Mouse (Mus musculus): Measurements from ENCODE around the gene Tmem74b. TPM values are rescaled to one million over a fixed set of nuclear protein-coding genes. Genes with fewer than 3 reads are reported as not detected.

Tmem74b gene
- total and polyA plus RNA-seq, 2 experiments: not detected

DNA sequence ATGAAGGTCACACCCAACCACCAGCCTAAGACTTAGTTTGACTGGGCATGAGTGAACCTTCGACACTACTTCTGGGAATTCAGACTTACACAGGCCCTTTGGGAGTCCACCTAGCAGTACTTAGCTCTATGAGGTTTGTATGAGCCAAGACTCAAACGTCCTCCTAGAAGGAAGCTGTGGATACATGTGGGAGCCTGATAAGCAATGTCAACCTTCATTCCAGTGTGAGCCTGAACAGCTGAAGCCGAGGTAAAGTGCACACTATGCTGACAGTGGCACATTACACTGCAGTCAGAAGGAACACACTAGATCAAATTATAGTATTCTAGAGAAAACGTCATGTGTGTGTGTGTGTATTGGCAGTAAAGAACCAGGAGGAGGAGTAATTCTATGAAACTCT is 36.7 kb downstream of the Tmem74b start:
- H3K4me1 ChIP-seq (ENCODE audit: control insufficient read depth, insufficient read depth, low read length): peaks cover 18% of the 10 kb centered on the region
- 65% methylated on average over 4 of the region's 4 CpGs for WGBS
- no peak overlapping the region for H3K4me3 ChIP-seq (ENCODE audit: insufficient read depth, low read depth, low read length)
- H3K79me2 ChIP-seq (ENCODE audit: control insufficient read depth, insufficient read depth, low read length): peaks cover 23% of the 10 kb centered on the region; the same call in 1 of the 2 replicates
- no peak overlapping the region for H3K9ac ChIP-seq (ENCODE audit: low read depth, low read length)
- DNase-seq (ENCODE audit: extremely low read depth, low read depth, low spot score): no peak
- peaks cover 17% of the 10 kb centered on the region for H3K36me3 ChIP-seq (ENCODE audit: control insufficient read depth, insufficient read depth, low read length)
- H3K27me3 ChIP-seq (ENCODE audit: control insufficient read depth, insufficient read depth, low read length): no peaks in the 10 kb centered on the region
- TF ChIP-seq CTCF (IDR thresholded peaks at IDR 0.05; ENCODE audit: low read depth, low read length) (no peak), POLR2A (IDR thresholded peaks at IDR 0.05; ENCODE audit: extremely low read depth, insufficient read depth, low read length) (no peak)
- H3K27ac ChIP-seq (replicated peaks; ENCODE audit: insufficient read depth, low read depth, low read length): no peak overlapping the region

DNA sequence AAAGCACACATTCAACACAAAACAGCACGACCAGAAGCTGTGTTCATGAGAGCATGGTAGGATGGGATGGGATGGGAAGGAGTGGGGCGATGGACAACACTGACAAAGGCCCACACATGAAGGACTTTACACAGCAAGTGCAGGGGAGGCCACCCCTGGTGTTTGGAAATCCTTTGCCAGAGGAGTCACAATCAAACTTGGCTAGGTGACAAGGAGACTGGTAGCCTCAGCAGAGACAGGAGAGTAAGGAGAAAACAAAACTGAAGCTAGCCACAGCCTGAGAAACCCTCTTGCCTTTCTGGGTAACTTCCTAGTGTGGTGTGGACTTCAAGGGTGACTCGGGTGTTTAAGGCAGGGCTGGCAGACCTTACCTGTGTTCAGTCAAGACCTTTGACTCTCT is 37.3 kb downstream of the Tmem74b start:
- H3K4me3 ChIP-seq (ENCODE audit: insufficient read depth, low read depth, low read length): peak overlapping the region; percentile 20; the same call in 1 of the 2 replicates
- DNase-seq (ENCODE audit: extremely low read depth, low read depth, low spot score): peak; percentile 48
- peak overlapping the region; percentile 71 for H3K27ac ChIP-seq (replicated peaks; ENCODE audit: insufficient read depth, low read depth, low read length)
- peak overlapping the region; percentile 21; the same call in 1 of the 2 replicates for H3K9ac ChIP-seq (ENCODE audit: low read depth, low read length)
- peaks cover 18% of the 10 kb centered on the region for H3K4me1 ChIP-seq (ENCODE audit: control insufficient read depth, insufficient read depth, low read length)
- peaks cover 23% of the 10 kb centered on the region; the same call in 1 of the 2 replicates for H3K79me2 ChIP-seq (ENCODE audit: control insufficient read depth, insufficient read depth, low read length)
- TF ChIP-seq CTCF (IDR thresholded peaks at IDR 0.05; ENCODE audit: low read depth, low read length) (no peak), POLR2A (IDR thresholded peaks at IDR 0.05; ENCODE audit: extremely low read depth, insufficient read depth, low read length) (no peak)
- H3K27me3 ChIP-seq (ENCODE audit: control insufficient read depth, insufficient read depth, low read length): no peaks in the 10 kb centered on the region
- peaks cover 11% of the 10 kb centered on the region for H3K36me3 ChIP-seq (ENCODE audit: control insufficient read depth, insufficient read depth, low read length)
- 51% methylated on average over 3 of the region's 3 CpGs for WGBS

DNA sequence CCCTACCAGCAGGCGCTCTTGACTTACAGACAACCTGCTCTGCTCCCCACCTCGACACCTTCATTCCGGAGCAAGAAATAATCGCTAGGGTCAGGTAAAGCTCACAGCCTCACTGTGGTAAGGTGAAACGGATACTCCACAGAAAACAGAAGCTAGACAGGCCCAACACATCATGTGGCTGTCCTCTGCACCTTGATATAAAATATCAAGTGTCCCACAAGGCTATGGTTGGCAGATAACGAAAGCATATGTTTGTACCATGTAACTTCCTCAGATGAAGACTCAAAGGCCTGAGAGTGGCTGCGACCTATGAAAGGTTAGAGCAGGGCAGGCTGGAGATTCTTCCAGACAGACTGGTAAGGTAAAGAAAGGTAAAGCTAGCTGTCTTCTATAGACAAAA is 37.7 kb downstream of the Tmem74b start:
- Histone ChIP-seq H3K27ac (replicated peaks; ENCODE audit: insufficient read depth, low read depth, low read length) (peak overlapping the region; percentile 71), H3K36me3 (ENCODE audit: control insufficient read depth, insufficient read depth, low read length) (peaks cover 10% of the 10 kb centered on the region; the same call in 1 of the 2 replicates), H3K79me2 (ENCODE audit: control insufficient read depth, insufficient read depth, low read length) (peaks cover 23% of the 10 kb centered on the region; the same call in 1 of the 2 replicates), H3K4me3 (ENCODE audit: insufficient read depth, low read depth, low read length) (peak overlapping the region; percentile 20; the same call in 1 of the 2 replicates), H3K4me1 (ENCODE audit: control insufficient read depth, insufficient read depth, low read length) (peaks cover 18% of the 10 kb centered on the region), H3K27me3 (ENCODE audit: control insufficient read depth, insufficient read depth, low read length) (no peaks in the 10 kb centered on the region), H3K9ac (ENCODE audit: low read depth, low read length) (peak overlapping the region; percentile 21)
- no peak for DNase-seq (ENCODE audit: extremely low read depth, low read depth, low spot score)
- TF ChIP-seq POLR2A (IDR thresholded peaks at IDR 0.05; ENCODE audit: extremely low read depth, insufficient read depth, low read length): no peak
- TF ChIP-seq CTCF (IDR thresholded peaks at IDR 0.05; ENCODE audit: low read depth, low read length): no peak
- WGBS: 62% methylated on average over 7 of the region's 7 CpGs

DNA sequence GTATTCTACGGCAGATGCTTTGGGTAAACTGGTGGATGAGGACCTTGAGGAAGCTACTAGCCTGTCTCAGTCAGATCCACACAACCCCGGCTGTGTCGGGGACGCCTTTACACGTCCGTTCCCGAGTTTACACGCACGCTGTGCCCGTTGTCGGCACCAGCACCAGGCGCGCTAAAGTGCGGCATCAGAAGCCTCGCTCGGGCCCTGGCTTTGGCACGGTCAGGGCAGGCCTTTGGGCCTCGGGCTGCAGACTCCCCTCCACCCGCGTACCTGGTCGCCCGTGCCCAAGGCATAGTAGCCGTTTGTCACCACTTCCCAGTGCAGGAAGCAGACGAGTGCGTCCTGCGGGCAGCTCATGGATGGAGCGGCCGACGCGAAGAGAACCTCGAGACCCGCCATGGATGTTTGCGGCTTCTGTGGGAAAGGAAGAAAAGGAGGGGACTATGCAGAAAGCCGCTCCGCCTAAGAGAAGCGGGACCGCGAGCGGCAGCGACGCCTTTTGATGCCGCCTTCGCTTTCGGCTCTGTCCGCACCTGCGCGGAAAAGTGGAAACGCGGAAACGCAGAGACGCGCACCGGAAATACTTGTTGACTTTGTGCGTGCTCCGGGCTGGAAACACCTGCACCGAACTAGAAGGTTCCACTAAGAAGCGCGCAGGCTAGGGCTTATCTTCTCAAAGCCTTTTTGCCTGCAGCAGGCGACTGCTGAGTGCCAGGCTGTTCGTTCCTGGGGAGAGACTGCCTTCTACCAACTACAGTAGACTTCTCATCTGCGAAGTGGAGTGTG is 39.1 kb downstream of the Tmem74b start:
- Histone ChIP-seq H3K36me3 (ENCODE audit: control insufficient read depth, insufficient read depth, low read length) (no peaks in the 10 kb centered on the region), H3K4me3 (ENCODE audit: insufficient read depth, low read depth, low read length) (peak overlapping the region; percentile 98), H3K4me1 (ENCODE audit: control insufficient read depth, insufficient read depth, low read length) (peaks cover 18% of the 10 kb centered on the region), H3K27ac (replicated peaks; ENCODE audit: insufficient read depth, low read depth, low read length) (peak overlapping the region; percentile 71), H3K9ac (ENCODE audit: low read depth, low read length) (peak overlapping the region; percentile 93), H3K79me2 (ENCODE audit: control insufficient read depth, insufficient read depth, low read length) (peaks cover 23% of the 10 kb centered on the region; the same call in 1 of the 2 replicates), H3K27me3 (ENCODE audit: control insufficient read depth, insufficient read depth, low read length) (no peaks in the 10 kb centered on the region)
- TF ChIP-seq POLR2A (IDR thresholded peaks at IDR 0.05; ENCODE audit: extremely low read depth, insufficient read depth, low read length) (peak; percentile 73), CTCF (IDR thresholded peaks at IDR 0.05; ENCODE audit: low read depth, low read length) (no peak)
- peak; percentile 83 for DNase-seq (ENCODE audit: extremely low read depth, low read depth, low spot score)
- under 1% methylated on average over 61 of the region's 61 CpGs for WGBS

DNA sequence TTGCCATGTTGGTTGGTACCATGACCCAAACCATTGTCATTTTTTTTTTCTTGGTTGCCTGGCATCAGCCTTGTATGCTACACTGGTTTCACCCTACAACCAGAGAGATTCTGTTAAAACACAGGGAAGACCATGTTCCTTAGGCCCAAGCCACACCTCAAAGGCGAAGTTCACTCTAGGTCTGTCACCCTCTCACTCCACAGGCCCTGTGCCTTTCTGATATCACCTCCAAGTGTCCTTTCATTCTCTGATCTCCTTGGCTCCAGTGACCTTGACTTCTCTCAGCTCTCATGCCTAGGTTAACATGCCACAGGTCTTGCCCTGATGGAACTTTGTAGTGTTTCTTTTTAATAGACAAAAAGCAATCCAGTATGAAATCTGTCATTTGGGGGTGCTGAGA is 40.3 kb downstream of the Tmem74b start:
- peaks cover 15% of the 10 kb centered on the region for H3K4me1 ChIP-seq (ENCODE audit: control insufficient read depth, insufficient read depth, low read length)
- TF ChIP-seq POLR2A (IDR thresholded peaks at IDR 0.05; ENCODE audit: extremely low read depth, insufficient read depth, low read length) (no peak), CTCF (IDR thresholded peaks at IDR 0.05; ENCODE audit: low read depth, low read length) (no peak)
- DNase-seq (ENCODE audit: extremely low read depth, low read depth, low spot score): no peak
- H3K4me3 ChIP-seq (ENCODE audit: insufficient read depth, low read depth, low read length): no peak overlapping the region
- H3K27me3 ChIP-seq (ENCODE audit: control insufficient read depth, insufficient read depth, low read length): no peaks in the 10 kb centered on the region
- H3K36me3 ChIP-seq (ENCODE audit: control insufficient read depth, insufficient read depth, low read length): no peaks in the 10 kb centered on the region
- WGBS: 96% methylated on average over 1 of the region's 1 CpGs
- no peak overlapping the region for H3K9ac ChIP-seq (ENCODE audit: low read depth, low read length)
- H3K27ac ChIP-seq (replicated peaks; ENCODE audit: insufficient read depth, low read depth, low read length): no peak overlapping the region
- H3K79me2 ChIP-seq (ENCODE audit: control insufficient read depth, insufficient read depth, low read length): peaks cover 20% of the 10 kb centered on the region; the same call in 1 of the 2 replicates

All from liver, adult 2 months (tissue).